Mouse (Mus musculus) urinary bladder, adult 2 months (tissue): ENCODE measurements around the gene Cox14. TPM values are rescaled to one million over a fixed set of nuclear protein-coding genes. Genes with fewer than 3 reads are reported as not detected.
A peak's percentile ranks its signal among the peaks of the same experiment; 100 is the strongest.

Experiments
- DNase-seq: peaks from one replicate; pipeline ENCODE4 v3.0.0; 2022; ENCODE audit warnings: low spot score
- polyA plus RNA-seq: library from polyadenylated mRNA; depleted of rRNA; stranded (reverse); fragments of >200 nt; gene quantifications from 2 replicates; pipeline ENCODE4 v1.2.3, GENCODE M21; 2012

Cox14 gene
- polyA plus RNA-seq, 1 experiment, result 162 TPM

GRCm38 (mm10) chr15:99708176-99708575, 17.2 kb upstream of the Cox14 start:
- DNase-seq, result no peak

GRCm38 (mm10) chr15:99710221-99711190, 14.9 kb upstream of the Cox14 start:
- DNase-seq, result no peak

- DNase-seq, result no peak
These were observed 13.9 kb upstream of the Cox14 start for GRCm38 (mm10) chr15:99711491-99711890.

- DNase-seq, result no peak
These were observed 12.5 kb upstream of the Cox14 start for GRCm38 (mm10) chr15:99712666-99713559.

- DNase-seq, result no peak
These were observed 11.8 kb upstream of the Cox14 start for GRCm38 (mm10) chr15:99713569-99713968.

GRCm38 (mm10) chr15:99714206-99714605, 11.2 kb upstream of the Cox14 start:
- no peak for DNase-seq

- DNase-seq, result peak; percentile 46
These were observed 10.6 kb upstream of the Cox14 start for GRCm38 (mm10) chr15:99714858-99715257.

- no peak for DNase-seq
These were observed 10.0 kb upstream of the Cox14 start for GRCm38 (mm10) chr15:99715361-99715865.

- no peak for DNase-seq
These were observed 9.3 kb upstream of the Cox14 start for GRCm38 (mm10) chr15:99715982-99716746.

- DNase-seq, result no peak
These were observed 8.6 kb upstream of the Cox14 start for GRCm38 (mm10) chr15:99716814-99717213.

GRCm38 (mm10) chr15:99717386-99718334, 7.8 kb upstream of the Cox14 start, which contains the start of gene Gpd1:
TSS of gene Gpd1 (plus strand) at chr15:99717515.
- DNase-seq, result no peak

GRCm38 (mm10) chr15:99718461-99719021, 6.9 kb upstream of the Cox14 start:
- no peak for DNase-seq

GRCm38 (mm10) chr15:99719865-99720264, 5.6 kb upstream of the Cox14 start:
- no peak for DNase-seq

GRCm38 (mm10) chr15:99721921-99722743, 3.3 kb upstream of the Cox14 start:
- no peak for DNase-seq

GRCm38 (mm10) chr15:99723120-99723514, 2.3 kb upstream of the Cox14 start:
- DNase-seq, result no peak

- DNase-seq, result no peak
These were observed 1.7 kb upstream of the Cox14 start for GRCm38 (mm10) chr15:99723515-99724291.

- no peak for DNase-seq
These were observed 961 bp upstream of the Cox14 start for GRCm38 (mm10) chr15:99724292-99725021.
